Mouse (Mus musculus) neural tube, embryonic 11.5 days (tissue): ENCODE results near the gene Tmpo. TPM values are rescaled to one million over a fixed set of nuclear protein-coding genes. Genes with fewer than 3 reads are reported as not detected.

Experiments
- ATAC-seq: fragments of 200-750 bp; cut with Nextera tagmentation; 2 replicates; pipeline ENCODE4 v1.8.0; 2017; ENCODE audit warnings: moderate number of reproducible peaks, mild to moderate bottlenecking, moderate TSS enrichment, moderate library complexity; ENCODE audit not compliant: insufficient read depth, low FRiP score, low TSS enrichment
- DNase-seq: peaks from one replicate; pipeline ENCODE4 v3.0.0-alpha.2; 2015; ENCODE audit warnings: low spot score
- H3K27ac ChIP-seq: fragments of 300-500 bp; sonication (generic); 2 replicates; pipeline ENCODE4 v1.5.1; 2014; ENCODE audit warnings: low read depth, mild to moderate bottlenecking, low read length
- H3K27me3 ChIP-seq: fragments of 300-500 bp; sonication (generic); 2 replicates; pipeline ENCODE4 v1.6.1; 2014; ENCODE audit warnings: mild to moderate bottlenecking, low read length, mixed read lengths; ENCODE audit not compliant: control insufficient read depth, insufficient read depth
- H3K36me3 ChIP-seq: fragments of 300-500 bp; sonication (generic); 2 replicates; pipeline ENCODE4 v1.6.1; 2014; ENCODE audit warnings: mild to moderate bottlenecking, low read length, moderate library complexity, mixed read lengths; ENCODE audit not compliant: control insufficient read depth, insufficient read depth
- H3K4me1 ChIP-seq: fragments of 300-500 bp; sonication (generic); 2 replicates; pipeline ENCODE4 v1.6.1; 2014; ENCODE audit warnings: low read length, mixed read lengths; ENCODE audit not compliant: control insufficient read depth, insufficient read depth
- H3K4me2 ChIP-seq: fragments of 300-500 bp; sonication (generic); 2 replicates; pipeline ENCODE4 v1.6.1; 2014; ENCODE audit warnings: low read depth, mild to moderate bottlenecking, moderate library complexity
- H3K4me3 ChIP-seq: fragments of 300-500 bp; sonication (generic); 2 replicates; pipeline ENCODE4 v1.5.1; 2014; ENCODE audit warnings: low read depth, low read length
- H3K9ac ChIP-seq: fragments of 300-500 bp; sonication (generic); 2 replicates; pipeline ENCODE4 v1.6.1; 2014; ENCODE audit warnings: mild to moderate bottlenecking, low read length
- H3K9me3 ChIP-seq: fragments of 300-500 bp; sonication (generic); 2 replicates; pipeline ENCODE4 v1.6.1; 2016; ENCODE audit warnings: low read length; ENCODE audit not compliant: control insufficient read depth
- WGBS: fragments of 180-500 bp; shearing (Covaris S2); extraction: QIAGEN DNeasy Blood & Tissue Kit; methylation state at CpG from one replicate; pipeline ENCODE4 v1.1.7; 2014; 5-methylcytosine and 5-hydroxymethylcytosine counted together
- polyA plus RNA-seq: library from polyadenylated mRNA; unstranded; fragments of >200 nt; fragmentation: Nextera tagmentation; extraction: Ambion mirVana; gene quantifications from 2 replicates; pipeline ENCODE4 v1.2.1, GENCODE M21; 2014

Gene Tmpo
- polyA plus RNA-seq, 1 experiment from 2014 or later: 286 TPM

- H3K4me2 ChIP-seq: peak overlapping the region; percentile 46
- WGBS: under 1% methylated on average over 69 of the region's 69 CpGs
Observed at GRCm38 (mm10) chr10:91181461-91182288, 560 bp upstream of the Tmpo start.

GRCm38 (mm10) chr10:91180301-91180700 lies 814 bp downstream of the Tmpo start:
- peak overlapping the region; percentile 92; the same call in 1 of the 2 replicates for H3K27ac ChIP-seq
- no peaks in the 10 kb centered on the region for H3K9me3 ChIP-seq
- H3K4me1 ChIP-seq: peaks cover 5% of the 10 kb centered on the region
- peak overlapping the region; percentile 41; the same call in 1 of the 2 replicates for H3K4me3 ChIP-seq
- ATAC-seq: no peak
- WGBS: 43% methylated on average over 7 of the region's 7 CpGs
- no peaks in the 10 kb centered on the region for H3K27me3 ChIP-seq
- no peaks in the 10 kb centered on the region for H3K36me3 ChIP-seq
- peak overlapping the region; percentile 30; the same call in 1 of the 2 replicates for H3K9ac ChIP-seq
- peak overlapping the region; percentile 46 for H3K4me2 ChIP-seq
- peak; percentile 30 for DNase-seq

More at GRCm38 (mm10) chr10:91181461-91182288, 560 bp upstream of the Tmpo start:
- Histone ChIP-seq H3K4me1 (peaks cover 5% of the 10 kb centered on the region), H3K9ac (peak overlapping the region; percentile 65), H3K27me3 (no peaks in the 10 kb centered on the region), H3K9me3 (no peaks in the 10 kb centered on the region), H3K4me3 (peak overlapping the region; percentile 41), H3K27ac (peak overlapping the region; percentile 92), H3K36me3 (no peaks in the 10 kb centered on the region)
- peak; percentile 90 for ATAC-seq
- DNase-seq: peak; percentile 99

- H3K4me2 ChIP-seq: no peak overlapping the region
- no peak for ATAC-seq
- H3K27ac ChIP-seq: no peak overlapping the region
Observed at GRCm38 (mm10) chr10:91179834-91180233, 1.3 kb downstream of the Tmpo start.

GRCm38 (mm10) chr10:91177201-91177600 lies 3.9 kb downstream of the Tmpo start:
- Histone ChIP-seq H3K4me1 (peaks cover 3% of the 10 kb centered on the region; the same call in 1 of the 2 replicates), H3K27ac (no peak overlapping the region), H3K4me3 (no peak overlapping the region), H3K9me3 (no peaks in the 10 kb centered on the region), H3K9ac (no peak overlapping the region), H3K4me2 (no peak overlapping the region), H3K36me3 (no peaks in the 10 kb centered on the region), H3K27me3 (no peaks in the 10 kb centered on the region)
- 44% methylated on average over 3 of the region's 4 CpGs for WGBS
- no peak for DNase-seq
- ATAC-seq: no peak

More at GRCm38 (mm10) chr10:91179834-91180233, 1.3 kb downstream of the Tmpo start:
- Histone ChIP-seq H3K9me3 (no peaks in the 10 kb centered on the region), H3K27me3 (no peaks in the 10 kb centered on the region), H3K36me3 (no peaks in the 10 kb centered on the region), H3K4me3 (no peak overlapping the region), H3K4me1 (peaks cover 5% of the 10 kb centered on the region), H3K9ac (no peak overlapping the region)
- DNase-seq: no peak
- WGBS: 85% methylated on average over 2 of the region's 2 CpGs

- no peaks in the 10 kb centered on the region for H3K36me3 ChIP-seq
- WGBS: 87% methylated on average over 14 of the region's 14 CpGs
- H3K9ac ChIP-seq: peak overlapping the region; percentile 99
- no peaks in the 10 kb centered on the region for H3K27me3 ChIP-seq
- H3K9me3 ChIP-seq: no peaks in the 10 kb centered on the region
- H3K4me1 ChIP-seq: peaks cover 8% of the 10 kb centered on the region; the same call in 1 of the 2 replicates
- peak overlapping the region; percentile 99 for H3K27ac ChIP-seq
- peak overlapping the region; percentile 92 for H3K4me3 ChIP-seq
- DNase-seq (no peak), ATAC-seq (no peak)
- peak overlapping the region; percentile 64 for H3K4me2 ChIP-seq
Observed at GRCm38 (mm10) chr10:91172329-91173100, 8.6 kb downstream of the Tmpo start.

- DNase-seq: peak; percentile 98
- under 1% methylated on average over 68 of the region's 68 CpGs for WGBS
- Histone ChIP-seq H3K9me3 (no peaks in the 10 kb centered on the region), H3K36me3 (no peaks in the 10 kb centered on the region), H3K9ac (peak overlapping the region; percentile 99), H3K27me3 (no peaks in the 10 kb centered on the region), H3K27ac (peak overlapping the region; percentile 99), H3K4me1 (peaks cover 8% of the 10 kb centered on the region; the same call in 1 of the 2 replicates), H3K4me3 (peak overlapping the region; percentile 92), H3K4me2 (peak overlapping the region; percentile 64)
- ATAC-seq: peak; percentile 96
Observed at GRCm38 (mm10) chr10:91171455-91172328, 9.4 kb downstream of the Tmpo start.

- Histone ChIP-seq H3K4me1 (peaks cover 8% of the 10 kb centered on the region; the same call in 1 of the 2 replicates), H3K9ac (peak overlapping the region; percentile 99), H3K27me3 (no peaks in the 10 kb centered on the region), H3K9me3 (no peaks in the 10 kb centered on the region), H3K27ac (peak overlapping the region; percentile 99), H3K4me2 (peak overlapping the region; percentile 64), H3K4me3 (peak overlapping the region; percentile 92), H3K36me3 (no peaks in the 10 kb centered on the region)
- peak; percentile 46 for ATAC-seq
- no peak for DNase-seq
- WGBS: under 1% methylated on average over 43 of the region's 59 CpGs
Observed at GRCm38 (mm10) chr10:91171041-91171440, 10.1 kb downstream of the Tmpo start.
